Mouse (Mus musculus) stomach, embryonic 16.5 days (tissue): ENCODE data around the gene Sipa1l2. TPM values are rescaled to one million over a fixed set of nuclear protein-coding genes. Genes with fewer than 3 reads are reported as not detected.
A peak's percentile ranks its signal among the peaks of the same experiment; 100 is the strongest.

Experiments
- ATAC-seq: fragments of 200-750 bp; cut with Nextera tagmentation; 2 replicates; pipeline ENCODE4 v1.8.0; 2017; ENCODE audit warnings: moderate number of reproducible peaks, moderate TSS enrichment; ENCODE audit not compliant: insufficient read depth, low FRiP score
- H3K27ac ChIP-seq: fragments of 300-500 bp; sonication (generic); 2 replicates; pipeline ENCODE4 v1.5.1; 2014; ENCODE audit warnings: low read length
- H3K27me3 ChIP-seq: fragments of 300-500 bp; sonication (generic); 2 replicates; pipeline ENCODE4 v1.6.1; 2014; ENCODE audit warnings: low read length, control low read depth, mixed read lengths; ENCODE audit not compliant: control insufficient read depth, insufficient read depth
- H3K36me3 ChIP-seq: fragments of 300-500 bp; sonication (generic); 2 replicates; pipeline ENCODE4 v1.6.1; 2014; ENCODE audit warnings: low read length; ENCODE audit not compliant: control insufficient read depth, insufficient read depth
- H3K4me1 ChIP-seq: fragments of 300-500 bp; sonication (generic); 2 replicates; pipeline ENCODE4 v1.6.1; 2014; ENCODE audit warnings: low read length, control low read depth, mixed read lengths; ENCODE audit not compliant: control insufficient read depth, insufficient read depth
- H3K4me2 ChIP-seq: fragments of 300-500 bp; sonication (generic); 2 replicates; pipeline ENCODE4 v1.6.1; 2014; ENCODE audit warnings: low read depth, low read length, mixed read lengths
- H3K4me3 ChIP-seq: fragments of 300-500 bp; sonication (generic); replicated peaks from 2 replicates; pipeline ENCODE4 v1.5.1; 2014; ENCODE audit warnings: mild to moderate bottlenecking, low read length
- H3K9ac ChIP-seq: fragments of 300-500 bp; sonication (generic); 2 replicates; pipeline ENCODE4 v1.6.1; 2014; ENCODE audit warnings: low read length
- H3K9me3 ChIP-seq: fragments of 300-500 bp; sonication (generic); replicated peaks from 2 replicates; pipeline ENCODE4 v1.6.1; 2016; ENCODE audit warnings: low read length, control low read depth; ENCODE audit not compliant: control insufficient read depth
- WGBS: fragments of 180-500 bp; shearing (Covaris S2); extraction: QIAGEN DNeasy Blood & Tissue Kit; methylation state at CpG from one replicate; pipeline ENCODE4 v1.1.7; 2014; 5-methylcytosine and 5-hydroxymethylcytosine counted together
- polyA plus RNA-seq: library from polyadenylated mRNA; unstranded; fragments of >200 nt; fragmentation: Nextera tagmentation; extraction: Ambion mirVana; gene quantifications from 2 replicates; pipeline ENCODE4 v1.2.1, GENCODE M21; 2015

The Sipa1l2 gene
- polyA plus RNA-seq, 1 experiment from 2014 or later, result 9.3 TPM

DNA sequence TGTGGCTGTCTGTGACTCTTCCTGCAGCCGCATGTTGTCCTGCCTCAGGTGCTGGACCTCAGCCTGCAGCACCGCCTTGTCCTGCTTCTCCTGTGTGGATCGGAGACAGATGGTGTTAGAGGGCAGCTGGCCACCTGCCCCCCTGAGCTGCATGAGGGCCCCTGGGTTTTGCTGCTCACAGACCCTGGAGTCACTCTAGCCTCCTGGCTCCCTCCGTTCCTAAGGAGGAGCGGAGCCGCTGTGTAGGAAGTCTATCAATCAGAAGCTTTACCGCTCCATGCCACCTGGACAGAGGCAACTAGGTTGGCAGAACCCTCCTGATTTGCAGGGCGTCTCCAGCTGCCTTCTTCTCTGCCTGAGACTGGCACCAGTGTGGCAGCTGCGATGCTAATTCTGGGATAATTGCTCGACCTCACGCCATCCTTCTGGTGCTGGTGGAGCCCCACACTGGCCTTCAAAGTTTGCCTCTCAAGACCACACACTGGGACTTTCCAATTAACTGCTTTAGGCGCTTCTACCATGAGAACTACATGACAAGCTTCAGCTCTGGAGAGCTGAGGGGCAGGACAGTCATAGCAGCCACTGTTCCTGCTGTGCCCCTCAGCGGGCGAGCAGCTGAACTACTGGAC is 150.3 kb downstream of the Sipa1l2 start:
- H3K4me1 ChIP-seq, result no peaks in the 10 kb centered on the region
- no peak overlapping the region for H3K4me2 ChIP-seq
- no peak for ATAC-seq
- H3K9me3 ChIP-seq, result no peaks in the 10 kb centered on the region
- no peak overlapping the region for H3K27ac ChIP-seq
- H3K27me3 ChIP-seq, result no peaks in the 10 kb centered on the region
- H3K4me3 ChIP-seq, result no peak overlapping the region
- H3K36me3 ChIP-seq, result no peaks in the 10 kb centered on the region
- H3K9ac ChIP-seq, result no peak overlapping the region
- 83% methylated on average over 14 of the region's 14 CpGs for WGBS

DNA sequence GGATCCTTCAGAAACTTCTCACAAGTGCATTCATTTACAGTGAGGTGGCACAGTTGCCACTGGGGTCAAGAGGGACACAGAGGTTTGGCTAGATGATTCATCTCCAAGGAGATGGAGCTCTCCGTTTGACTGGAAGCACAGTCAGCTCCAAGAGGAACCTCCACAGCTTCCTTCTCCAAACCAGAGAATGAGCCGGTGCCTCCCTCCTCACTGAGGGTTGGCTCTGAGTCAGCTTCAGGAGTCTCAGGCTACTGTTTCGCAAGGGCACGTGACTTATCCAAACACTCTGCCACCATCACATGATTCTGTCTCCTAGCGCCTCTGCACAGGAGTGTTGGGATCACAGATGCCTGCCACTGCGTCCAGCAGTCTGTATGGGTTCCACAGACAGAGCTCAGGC is 153.5 kb downstream of the Sipa1l2 start:
- Histone ChIP-seq H3K4me1 (peaks cover 6% of the 10 kb centered on the region; the same call in 1 of the 2 replicates), H3K9me3 (no peaks in the 10 kb centered on the region), H3K9ac (no peak overlapping the region), H3K4me3 (no peak overlapping the region), H3K27ac (no peak overlapping the region), H3K36me3 (no peaks in the 10 kb centered on the region), H3K4me2 (no peak overlapping the region), H3K27me3 (no peaks in the 10 kb centered on the region)
- WGBS, result 56% methylated on average over 6 of the region's 6 CpGs
- ATAC-seq, result no peak; the same call in 1 of the 2 replicates

DNA sequence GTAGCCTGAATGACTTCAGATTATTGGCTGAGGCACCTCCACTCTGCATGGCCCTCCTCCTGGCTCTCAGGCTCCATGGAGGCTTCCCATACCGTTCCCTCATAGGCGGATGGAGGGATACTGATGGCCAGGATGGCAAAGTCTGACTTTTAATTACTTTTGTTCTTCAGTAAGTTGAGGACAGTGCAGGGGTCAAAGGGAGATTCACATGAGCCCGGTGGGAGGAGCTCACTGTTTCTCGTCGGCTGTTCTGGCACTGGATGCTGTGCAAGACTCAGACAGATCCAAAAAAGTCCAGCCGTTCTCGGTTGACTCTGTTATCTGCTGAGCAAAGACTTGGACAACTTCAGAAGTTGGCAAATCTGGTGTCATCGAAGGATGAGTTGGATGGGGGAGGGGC is 155.0 kb downstream of the Sipa1l2 start:
- no peaks in the 10 kb centered on the region for H3K27me3 ChIP-seq
- no peak for ATAC-seq
- H3K27ac ChIP-seq, result no peak overlapping the region
- H3K9me3 ChIP-seq, result no peaks in the 10 kb centered on the region
- no peak overlapping the region for H3K9ac ChIP-seq
- peaks cover 6% of the 10 kb centered on the region; the same call in 1 of the 2 replicates for H3K4me1 ChIP-seq
- 85% methylated on average over 8 of the region's 8 CpGs for WGBS
- no peak overlapping the region for H3K4me2 ChIP-seq
- H3K36me3 ChIP-seq, result no peaks in the 10 kb centered on the region
- no peak overlapping the region for H3K4me3 ChIP-seq

DNA sequence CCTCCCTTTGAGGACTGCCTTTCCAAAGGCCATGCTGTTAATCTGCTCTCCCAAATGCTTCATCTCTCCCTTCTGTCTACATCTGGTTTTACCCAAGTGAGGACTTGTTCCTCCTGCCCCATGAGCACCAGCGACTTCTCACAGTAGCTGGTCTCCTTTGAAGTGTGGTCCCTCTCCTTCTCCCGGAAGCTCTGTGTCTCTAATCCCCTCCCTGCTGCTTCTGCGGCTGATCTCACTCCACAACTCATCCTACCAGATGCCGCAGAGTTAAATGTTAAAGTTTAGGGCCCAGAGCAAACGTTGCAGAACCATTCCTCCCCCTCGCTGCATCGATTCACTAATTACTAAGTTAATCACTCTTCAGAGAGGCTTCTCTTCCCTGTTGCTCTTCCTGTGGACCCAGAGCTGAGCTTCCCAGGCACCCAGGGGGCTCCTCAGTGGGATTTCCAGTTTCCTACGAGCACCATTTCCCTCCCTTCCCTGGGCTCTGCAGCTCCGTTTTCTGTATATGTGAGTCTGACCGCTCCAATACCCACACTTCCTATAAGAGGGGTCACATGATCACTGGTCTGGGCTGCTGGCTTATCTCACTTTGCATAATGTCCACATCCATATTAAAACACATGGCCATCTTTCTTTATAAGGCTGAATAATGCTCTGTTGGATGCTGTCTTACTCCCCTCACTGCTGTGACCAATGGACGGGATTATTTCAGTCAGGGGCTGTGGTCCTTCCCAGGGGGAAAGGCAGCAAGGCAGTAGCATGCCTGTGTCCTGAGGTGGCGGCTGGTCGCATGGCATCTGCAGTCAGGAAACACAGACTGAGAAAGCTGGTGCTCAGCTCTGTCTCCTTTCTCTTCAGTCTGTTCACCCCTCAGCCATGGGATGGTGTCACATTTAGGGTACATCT is 156.4 kb downstream of the Sipa1l2 start:
- no peaks in the 10 kb centered on the region for H3K9me3 ChIP-seq
- H3K4me2 ChIP-seq, result peak overlapping the region; percentile 20
- 27% methylated on average over 13 of the region's 13 CpGs for WGBS
- no peaks in the 10 kb centered on the region for H3K27me3 ChIP-seq
- 0 out of 2 replicates have a peak, but pooled peaks have one; percentile 27 for ATAC-seq
- H3K4me3 ChIP-seq, result no peak overlapping the region
- peaks cover 6% of the 10 kb centered on the region; the same call in 1 of the 2 replicates for H3K4me1 ChIP-seq
- H3K36me3 ChIP-seq, result no peaks in the 10 kb centered on the region
- H3K9ac ChIP-seq, result peak overlapping the region; percentile 7; the same call in 1 of the 2 replicates
- no peak overlapping the region for H3K27ac ChIP-seq

DNA sequence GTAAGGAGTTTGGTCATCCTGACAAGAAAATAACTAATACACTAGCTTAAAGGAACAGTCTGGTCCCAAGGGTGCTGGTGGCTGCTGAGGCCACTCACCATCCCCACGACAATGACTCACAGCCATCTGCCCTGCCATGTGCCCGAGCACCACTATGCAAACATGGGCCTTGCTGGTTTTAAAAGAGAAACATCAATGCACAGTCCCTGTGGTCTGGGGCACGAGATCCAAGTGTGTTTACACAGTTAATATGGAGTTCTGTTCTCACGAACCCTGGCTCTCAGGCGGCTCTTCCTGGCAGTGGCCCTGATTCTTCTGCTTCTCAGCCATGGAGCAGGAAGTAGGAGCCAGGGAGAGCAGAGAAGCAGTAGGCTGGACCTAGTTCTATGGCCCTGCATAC is 159.0 kb downstream of the Sipa1l2 start:
- H3K4me2 ChIP-seq, result no peak overlapping the region
- no peaks in the 10 kb centered on the region for H3K9me3 ChIP-seq
- no peaks in the 10 kb centered on the region for H3K36me3 ChIP-seq
- H3K27me3 ChIP-seq, result no peaks in the 10 kb centered on the region
- peaks cover 6% of the 10 kb centered on the region; the same call in 1 of the 2 replicates for H3K4me1 ChIP-seq
- peak; percentile 27; the same call in 1 of the 2 replicates for ATAC-seq
- WGBS, result 39% methylated on average over 5 of the region's 5 CpGs
- H3K4me3 ChIP-seq, result no peak overlapping the region
- H3K27ac ChIP-seq, result no peak overlapping the region
- no peak overlapping the region for H3K9ac ChIP-seq

DNA sequence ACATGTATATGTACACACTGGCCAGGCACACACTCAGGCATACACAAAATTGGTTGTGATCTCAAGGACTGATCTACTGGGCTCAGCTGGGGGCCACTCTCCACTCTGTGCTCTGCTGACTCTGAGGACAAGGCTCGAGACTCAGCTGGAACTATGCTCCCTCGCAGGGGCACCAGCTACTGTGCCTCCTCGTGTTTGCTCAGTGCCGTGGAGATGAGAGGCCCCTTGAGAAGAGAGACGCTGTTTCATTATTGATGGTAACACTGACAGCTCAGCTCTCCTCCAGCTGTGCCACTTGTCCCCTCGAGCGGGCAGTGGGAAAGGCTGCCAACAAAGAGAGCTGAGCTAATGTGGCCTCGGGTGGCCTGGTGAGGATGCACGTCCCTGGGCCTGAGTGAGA is 161.9 kb downstream of the Sipa1l2 start:
- Histone ChIP-seq H3K36me3 (no peaks in the 10 kb centered on the region), H3K4me3 (no peak overlapping the region), H3K9ac (no peak overlapping the region), H3K27ac (no peak overlapping the region), H3K4me2 (no peak overlapping the region), H3K9me3 (peaks cover 3% of the 10 kb centered on the region; the same call in 1 of the 2 replicates), H3K4me1 (no peaks in the 10 kb centered on the region; the same call in 1 of the 2 replicates), H3K27me3 (no peaks in the 10 kb centered on the region)
- 36% methylated on average over 9 of the region's 9 CpGs for WGBS
- no peak for ATAC-seq

DNA sequence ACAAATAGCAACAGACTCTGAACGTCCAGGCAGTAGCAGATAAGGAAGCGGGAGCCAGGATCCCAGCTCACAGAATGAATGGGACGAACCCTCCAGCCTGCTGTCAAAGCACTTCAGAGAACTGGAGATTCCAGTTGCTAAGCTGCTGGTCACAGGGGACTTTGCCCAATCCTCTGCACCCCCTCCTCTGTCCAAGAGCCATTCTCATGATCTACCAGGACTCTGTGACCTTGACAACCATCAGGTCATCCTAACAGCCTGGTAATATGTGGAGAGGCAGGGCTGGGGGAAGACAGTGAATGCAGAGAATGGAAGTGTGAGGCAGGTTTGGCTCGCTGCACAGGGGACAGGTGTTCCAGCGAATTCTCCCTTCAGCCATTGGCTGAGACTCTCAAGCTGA is 163.2 kb downstream of the Sipa1l2 start:
- no peaks in the 10 kb centered on the region for H3K36me3 ChIP-seq
- no peaks in the 10 kb centered on the region; the same call in 1 of the 2 replicates for H3K4me1 ChIP-seq
- no peaks in the 10 kb centered on the region for H3K27me3 ChIP-seq
- H3K9me3 ChIP-seq, result peaks cover 3% of the 10 kb centered on the region; the same call in 1 of the 2 replicates
- 53% methylated on average over 5 of the region's 5 CpGs for WGBS
- no peak overlapping the region for H3K27ac ChIP-seq
- no peak overlapping the region for H3K4me3 ChIP-seq
- ATAC-seq, result no peak
- no peak overlapping the region for H3K9ac ChIP-seq
- no peak overlapping the region for H3K4me2 ChIP-seq

DNA sequence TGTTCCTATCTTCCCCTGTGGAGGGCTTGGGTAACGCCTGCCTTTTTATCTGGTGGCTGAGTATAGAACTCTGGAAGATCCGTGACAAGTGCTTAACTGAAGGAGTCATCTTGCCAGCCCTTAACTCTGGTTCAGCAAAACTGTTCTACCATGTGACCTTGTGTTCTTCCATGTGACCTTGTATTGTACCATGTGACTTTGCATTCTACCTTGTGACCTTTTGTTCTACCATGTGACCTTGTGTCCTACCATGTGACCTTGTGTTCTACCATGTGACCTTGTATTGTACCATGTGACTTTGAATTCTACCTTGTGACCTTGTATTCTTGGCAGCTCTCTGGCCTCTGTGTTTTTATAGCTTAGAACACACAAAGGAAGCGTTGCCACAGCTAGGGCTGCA is 168.3 kb downstream of the Sipa1l2 start:
- Histone ChIP-seq H3K27me3 (no peaks in the 10 kb centered on the region), H3K9me3 (peaks cover 3% of the 10 kb centered on the region; the same call in 1 of the 2 replicates), H3K4me3 (no peak overlapping the region), H3K27ac (no peak overlapping the region), H3K4me1 (no peaks in the 10 kb centered on the region), H3K4me2 (no peak overlapping the region), H3K36me3 (no peaks in the 10 kb centered on the region), H3K9ac (no peak overlapping the region)
- ATAC-seq, result no peak
- WGBS, result 80% methylated on average over 3 of the region's 3 CpGs

DNA sequence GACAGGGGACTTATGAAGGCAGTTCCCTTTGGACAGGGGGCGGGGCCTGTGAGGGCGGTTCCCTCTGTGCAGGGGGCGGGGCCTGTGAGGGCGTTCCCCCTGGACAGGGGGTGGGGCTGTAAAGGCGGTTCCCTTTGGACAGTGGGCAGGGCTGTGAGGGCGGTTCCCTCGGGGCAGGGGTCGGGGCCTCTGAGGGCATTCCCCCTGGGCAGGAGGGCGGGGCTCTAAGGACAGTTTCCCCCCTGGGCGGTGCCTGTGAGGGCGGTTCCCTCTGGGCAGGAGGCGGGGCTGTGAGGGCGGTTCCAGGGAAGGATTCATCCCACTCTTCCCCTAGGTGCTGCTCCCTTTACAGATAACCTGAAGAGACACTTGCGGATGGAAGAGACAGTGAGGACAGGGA is 171.6 kb downstream of the Sipa1l2 start:
- no peak overlapping the region for H3K4me3 ChIP-seq
- WGBS, result 38% methylated on average over 14 of the region's 14 CpGs
- H3K4me2 ChIP-seq, result no peak overlapping the region
- H3K9ac ChIP-seq, result no peak overlapping the region
- no peaks in the 10 kb centered on the region for H3K36me3 ChIP-seq
- H3K27ac ChIP-seq, result no peak overlapping the region
- no peaks in the 10 kb centered on the region for H3K9me3 ChIP-seq
- H3K4me1 ChIP-seq, result no peaks in the 10 kb centered on the region
- H3K27me3 ChIP-seq, result no peaks in the 10 kb centered on the region
- ATAC-seq, result no peak
